In the genomic region with DNA sequence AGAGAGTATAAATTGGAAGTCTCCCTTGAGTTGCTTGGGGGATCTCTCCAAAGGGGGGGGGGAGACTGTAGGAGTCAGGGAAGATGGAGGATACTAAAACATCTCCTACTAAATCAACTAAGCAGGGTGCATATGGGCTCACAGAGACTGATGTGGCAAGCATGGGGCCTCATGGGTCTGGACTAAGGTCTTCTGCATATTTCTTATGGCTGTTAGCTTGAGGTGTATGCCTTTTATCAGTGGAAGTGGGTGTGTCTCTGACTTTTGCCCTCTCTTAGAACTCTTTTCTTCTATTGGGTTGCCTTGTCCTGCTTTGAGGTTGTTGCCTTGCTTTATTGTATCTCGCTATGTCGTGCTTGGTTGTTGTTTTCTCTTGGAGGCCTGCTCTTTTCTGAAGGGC, we compare ENCODE assay signal across 31 mouse cellular contexts.
"Had no signal": no experiment of that assay in that cellular context is flagged by ENCODE, and none has a peak within 500 bp of the region (broad histone marks: within the 10 kb centered on the region; RNA-seq: fewer than 3 reads in every experiment).

No protein-coding gene starts in this region.

- H3K4me3 ChIP-seq: limb, embryonic 10.5 days; limb, embryonic 12.5 days; limb, embryonic 13.5 days; limb, embryonic 15.5 days; liver, embryonic 12.5 days; liver, embryonic 13.5 days; liver, embryonic 15.5 days; lung, embryonic 15.5 days; megakaryocyte, embryonic 14.5 days; midbrain, embryonic 10.5 days; midbrain, embryonic 12.5 days; midbrain, embryonic 13.5 days; midbrain, embryonic 15.5 days; myocyte; neural tube, embryonic 12.5 days had no signal

- H3K27me3 ChIP-seq: limb, embryonic 12.5 days; limb, embryonic 13.5 days; limb, embryonic 15.5 days; liver, embryonic 12.5 days; liver, embryonic 13.5 days; liver, embryonic 15.5 days; lung, embryonic 15.5 days; megakaryocyte, embryonic 14.5 days; midbrain, embryonic 12.5 days; midbrain, embryonic 13.5 days; midbrain, embryonic 15.5 days; neural tube, embryonic 12.5 days had no signal

- H3K4me2 ChIP-seq: limb, embryonic 12.5 days; limb, embryonic 13.5 days; limb, embryonic 15.5 days; liver, embryonic 11.5 days; liver, embryonic 12.5 days; liver, embryonic 13.5 days; liver, embryonic 15.5 days; lung, embryonic 14.5 days; lung, embryonic 15.5 days; midbrain, embryonic 11.5 days; midbrain, embryonic 12.5 days; midbrain, embryonic 13.5 days; midbrain, embryonic 15.5 days; neural tube, embryonic 12.5 days had no signal

- H3K9ac ChIP-seq: limb, embryonic 12.5 days; limb, embryonic 13.5 days; limb, embryonic 15.5 days; liver, embryonic 12.5 days; liver, embryonic 13.5 days; liver, embryonic 14.5 days; liver, embryonic 15.5 days; liver, postnatal 0 days; lung, embryonic 14.5 days; lung, embryonic 15.5 days; midbrain, embryonic 12.5 days; midbrain, embryonic 13.5 days; midbrain, embryonic 15.5 days; neural tube, embryonic 12.5 days had no signal

- DNase-seq: left cerebral cortex, postnatal 4 days; liver; liver, embryonic 13.5 days; liver, postnatal 0 days; lung, adult 18-20 months; lung, adult 2 months; lung, embryonic 14.5 days; lung, postnatal 10 days; lung, postnatal 14 days; lung, postnatal 36 days; lung, postnatal 4 days; midbrain, embryonic 14.5 days had no signal

- H3K9me3 ChIP-seq: limb, embryonic 10.5 days; limb, embryonic 12.5 days; limb, embryonic 13.5 days; limb, embryonic 15.5 days; liver, embryonic 12.5 days; liver, embryonic 13.5 days; liver, embryonic 15.5 days; lung, embryonic 15.5 days; megakaryocyte, embryonic 14.5 days; midbrain, embryonic 10.5 days; midbrain, embryonic 12.5 days; midbrain, embryonic 13.5 days; midbrain, embryonic 15.5 days; neural tube, embryonic 12.5 days had no signal

- ATAC-seq: liver, embryonic 12.5 days; liver, postnatal 0 days; midbrain, embryonic 13.5 days; midbrain, embryonic 15.5 days; midbrain, embryonic 16.5 days had no signal

- H3K4me1 ChIP-seq: limb, embryonic 12.5 days; limb, embryonic 13.5 days; limb, embryonic 15.5 days; liver, embryonic 12.5 days; liver, embryonic 13.5 days; liver, embryonic 15.5 days; lung, embryonic 15.5 days; megakaryocyte, embryonic 14.5 days; midbrain, embryonic 10.5 days; midbrain, embryonic 13.5 days; midbrain, embryonic 15.5 days; neural tube, embryonic 12.5 days had no signal

- H3K36me3 ChIP-seq: limb, embryonic 10.5 days; limb, embryonic 12.5 days; limb, embryonic 13.5 days; limb, embryonic 15.5 days; liver, embryonic 12.5 days; liver, embryonic 13.5 days; liver, embryonic 15.5 days; lung, embryonic 15.5 days; midbrain, embryonic 10.5 days; midbrain, embryonic 12.5 days; midbrain, embryonic 13.5 days; midbrain, embryonic 15.5 days; neural tube, embryonic 12.5 days had no signal

- H3K27ac ChIP-seq: limb, embryonic 10.5 days; limb, embryonic 12.5 days; limb, embryonic 13.5 days; limb, embryonic 15.5 days; liver, embryonic 12.5 days; liver, embryonic 13.5 days; liver, embryonic 14.5 days; liver, embryonic 15.5 days; lung, embryonic 15.5 days; macrophage; midbrain, embryonic 10.5 days; midbrain, embryonic 12.5 days; midbrain, embryonic 13.5 days; midbrain, embryonic 15.5 days; neural tube, embryonic 12.5 days had no signal
